Mouse (Mus musculus) midbrain, postnatal 0 days (tissue): ENCODE measurements around the gene Thnsl1. TPM values are rescaled to one million over a fixed set of nuclear protein-coding genes. Genes with fewer than 3 reads are reported as not detected.

Source experiments
- ATAC-seq: fragments of 200-750 bp; cut with Nextera tagmentation; 2 replicates; pipeline ENCODE4 v1.8.0; 2017; ENCODE audit warnings: moderate number of reproducible peaks, mild to moderate bottlenecking, moderate TSS enrichment, moderate library complexity; ENCODE audit not compliant: low FRiP score
- DNase-seq: peaks from one replicate; pipeline ENCODE4 v3.0.0-alpha.2; 2015; ENCODE audit warnings: low spot score
- H3K27ac ChIP-seq: fragments of 300-500 bp; sonication (generic); 2 replicates; pipeline ENCODE4 v1.5.1; 2014; ENCODE audit warnings: low read depth, mild to moderate bottlenecking, low read length, mixed read lengths
- H3K27me3 ChIP-seq: fragments of 300-500 bp; sonication (generic); 2 replicates; pipeline ENCODE4 v1.6.1; 2014; ENCODE audit warnings: low read length, control low read depth, mixed read lengths; ENCODE audit not compliant: insufficient read depth
- H3K36me3 ChIP-seq: fragments of 300-500 bp; sonication (generic); 2 replicates; pipeline ENCODE4 v1.6.1; 2014; ENCODE audit warnings: low read length, control low read depth, mixed read lengths; ENCODE audit not compliant: insufficient read depth
- H3K4me1 ChIP-seq: fragments of 300-500 bp; sonication (generic); 2 replicates; pipeline ENCODE4 v1.6.1; 2014; ENCODE audit warnings: mild to moderate bottlenecking, control low read depth, antibody characterized with exemption, low read length, mixed read lengths; ENCODE audit not compliant: insufficient read depth
- H3K4me2 ChIP-seq: fragments of 300-500 bp; sonication (generic); 2 replicates; pipeline ENCODE4 v1.6.1; 2014; ENCODE audit warnings: low read depth, mild to moderate bottlenecking, low read length, mixed read lengths; ENCODE audit not compliant: poor library complexity, severe bottlenecking
- H3K4me3 ChIP-seq: fragments of 300-500 bp; sonication (generic); 2 replicates; pipeline ENCODE4 v1.5.1; 2014; ENCODE audit warnings: low read depth, mild to moderate bottlenecking, low read length, moderate library complexity
- H3K9ac ChIP-seq: fragments of 300-500 bp; sonication (generic); replicated peaks from 2 replicates; pipeline ENCODE4 v1.6.1; 2014; ENCODE audit warnings: mild to moderate bottlenecking, low read length, moderate library complexity, mixed read lengths; ENCODE audit not compliant: poor library complexity, severe bottlenecking
- H3K9me3 ChIP-seq: fragments of 300-500 bp; sonication (generic); 2 replicates; pipeline ENCODE4 v1.6.1; 2016; ENCODE audit warnings: low read length, control low read depth
- CTCF ChIP-seq: IDR thresholded peaks from 2 replicates; pipeline ENCODE4 v1.5.1; 2016; ENCODE audit warnings: antibody characterized with exemption, mild to moderate bottlenecking
- WGBS: fragments of 180-500 bp; shearing (Covaris S2); extraction: QIAGEN DNeasy Blood & Tissue Kit; methylation state at CpG from one replicate; pipeline ENCODE4 v1.1.7; 2014; 5-methylcytosine and 5-hydroxymethylcytosine counted together
- polyA plus RNA-seq: library from polyadenylated mRNA; unstranded; fragments of >200 nt; fragmentation: Nextera tagmentation; extraction: Ambion mirVana; gene quantifications from 2 replicates; pipeline ENCODE4 v1.2.1, GENCODE M21; 2015
- total RNA-seq: library from RNA; depleted of rRNA; stranded (reverse); fragments of >200 nt; gene quantifications from 2 replicates; pipeline ENCODE4 v1.2.3, GENCODE M21; 2014; rRNA removed

Gene Thnsl1
- total and polyA plus RNA-seq, 2 experiments from 2014 or later = 17.8 to 22.6 TPM

GRCm38 (mm10) chr2:21261370-21262006, 56.0 kb downstream of the Thnsl1 start:
- no peak overlapping the region for H3K27ac ChIP-seq
- no peaks in the 10 kb centered on the region for H3K4me1 ChIP-seq
- peak; percentile 90 for ATAC-seq
- H3K9me3 ChIP-seq = no peaks in the 10 kb centered on the region
- DNase-seq = peak; percentile 88
- no peak overlapping the region for H3K9ac ChIP-seq
- peak; percentile 97 for TF ChIP-seq CTCF
- H3K27me3 ChIP-seq = no peaks in the 10 kb centered on the region
- WGBS = 25% methylated on average over 4 of the region's 4 CpGs
- no peaks in the 10 kb centered on the region for H3K36me3 ChIP-seq
- no peak overlapping the region for H3K4me3 ChIP-seq
- no peak overlapping the region for H3K4me2 ChIP-seq

GRCm38 (mm10) chr2:21264031-21264430, 58.5 kb downstream of the Thnsl1 start:
- H3K4me3 ChIP-seq = no peak overlapping the region
- no peaks in the 10 kb centered on the region for H3K27me3 ChIP-seq
- H3K9ac ChIP-seq = no peak overlapping the region
- no peak overlapping the region for H3K27ac ChIP-seq
- no peaks in the 10 kb centered on the region for H3K36me3 ChIP-seq
- no peak overlapping the region for H3K4me2 ChIP-seq
- ATAC-seq (no peak), DNase-seq (no peak)
- 77% methylated on average over 4 of the region's 4 CpGs for WGBS
- no peaks in the 10 kb centered on the region for H3K4me1 ChIP-seq
- no peaks in the 10 kb centered on the region for H3K9me3 ChIP-seq
- TF ChIP-seq CTCF = no peak

Other genes with a start within 250 kb of the Thnsl1 start
- 81.8 and 108 TPM in 2 replicates for gene Arhgap21, start 236.8 kb upstream of the Thnsl1 start, total RNA-seq
- gene Arhgap21, start 236.8 kb upstream of the Thnsl1 start, polyA plus RNA-seq = 24.2 and 31.6 TPM in 2 replicates
- gene Enkur, start 359 bp upstream of the Thnsl1 start, total RNA-seq = 3.4 and 6.2 TPM in 2 replicates
- 6.6 and 7.7 TPM in 2 replicates for gene Enkur, start 359 bp upstream of the Thnsl1 start, polyA plus RNA-seq
- 19.4 and 19.7 TPM in 2 replicates for gene Gpr158, start 161.8 kb downstream of the Thnsl1 start, total RNA-seq
- 3.9 and 4.1 TPM in 2 replicates for gene Gpr158, start 161.8 kb downstream of the Thnsl1 start, polyA plus RNA-seq